Mouse (Mus musculus): Measurements from ENCODE around the gene Rnf130.

GRCm38 (mm10) chr11:50013016-50013415 lies 12.1 kb upstream of the Rnf130 start:
- TF ChIP-seq CTCF (IDR thresholded peaks at IDR 0.05; ENCODE audit: low read depth) (no peak), EP300 (IDR thresholded peaks at IDR 0.05; ENCODE audit: low read depth) (no peak)

All from liver, embryonic 14.5 days (tissue).